Comparison of ENCODE assay signal across 8 mouse cellular contexts in genomic region chr4:135855080-135855479, GRCm38 (mm10). TPM values are rescaled to one million over a fixed set of nuclear protein-coding genes. Genes with fewer than 3 reads are reported as not detected.
DNase-seq lines count a peak whose midpoint lies in the region; ATAC-seq lines count a peak whose summit lies in the region.

No protein-coding gene starts in this region.

- peak; percentile 78 for DNase-seq in embryonic facial prominence, embryonic 14.5 days (ENCODE audit: low spot score)
- peak; percentile 66 for DNase-seq in limb, embryonic 11.5 days (ENCODE audit: low spot score)
- no peak for DNase-seq in gastrocnemius, postnatal 4 days (ENCODE audit: low spot score in 2 of 2)
- no peak for DNase-seq in c-Kit-positive CD71-positive TER-119-positive erythroid progenitor cells, embryonic 14.5 days (ENCODE audit: low spot score)

- peak overlapping the region; percentile 96 for H3K4me2 ChIP-seq in embryonic facial prominence, embryonic 14.5 days (ENCODE audit: low read depth, low read length)
- H3K4me2 ChIP-seq in limb, embryonic 11.5 days (ENCODE audit: low read depth, severe bottlenecking): peak overlapping the region; percentile 86
- peak overlapping the region; percentile 84 for H3K4me2 ChIP-seq in neural tube, embryonic 15.5 days

- 5% methylated on average over 6 of the region's 6 CpGs for WGBS in embryonic facial prominence, embryonic 14.5 days
- 12% methylated on average over 6 of the region's 6 CpGs for WGBS in limb, embryonic 11.5 days
- WGBS in neural tube, embryonic 15.5 days: 6% methylated on average over 6 of the region's 6 CpGs

- H3K27me3 ChIP-seq in erythroblast, embryonic 14.5 days (ENCODE audit: control insufficient read depth): no peaks in the 10 kb centered on the region
- no peaks in the 10 kb centered on the region for H3K27me3 ChIP-seq in embryonic facial prominence, embryonic 14.5 days (replicated peaks; ENCODE audit: control insufficient read depth, insufficient read depth, low read length)
- H3K27me3 ChIP-seq in limb, embryonic 11.5 days (ENCODE audit: control insufficient read depth, insufficient read depth, low read length): no peaks in the 10 kb centered on the region
- no peaks in the 10 kb centered on the region for H3K27me3 ChIP-seq in neural tube, embryonic 15.5 days (replicated peaks)

- peaks cover 39% of the 10 kb centered on the region for H3K36me3 ChIP-seq in erythroblast, embryonic 14.5 days (ENCODE audit: control insufficient read depth)
- H3K36me3 ChIP-seq in embryonic facial prominence, embryonic 14.5 days (ENCODE audit: control insufficient read depth, insufficient read depth, low read length): peaks cover 6% of the 10 kb centered on the region; the same call in 1 of the 2 replicates
- H3K36me3 ChIP-seq in limb, embryonic 11.5 days (ENCODE audit: control insufficient read depth, insufficient read depth, low read length): no peaks in the 10 kb centered on the region
- no peaks in the 10 kb centered on the region for H3K36me3 ChIP-seq in neural tube, embryonic 15.5 days

- H3K9me3 ChIP-seq in erythroblast, embryonic 14.5 days (ENCODE audit: control insufficient read depth, low read length): no peaks in the 10 kb centered on the region
- no peaks in the 10 kb centered on the region for H3K9me3 ChIP-seq in embryonic facial prominence, embryonic 14.5 days (ENCODE audit: control insufficient read depth, low read length)
- H3K9me3 ChIP-seq in limb, embryonic 11.5 days (ENCODE audit: control insufficient read depth, low read length): no peaks in the 10 kb centered on the region
- H3K9me3 ChIP-seq in neural tube, embryonic 15.5 days (replicated peaks): no peaks in the 10 kb centered on the region

- no peak for ATAC-seq in erythroblast, adult 5-6 weeks (replicated peaks; ENCODE audit: low FRiP score, poor library complexity, severe bottlenecking)
- peak; percentile 3 for ATAC-seq in CD4-positive, CD25-positive, alpha-beta regulatory T cell, adult 4 months
- ATAC-seq in embryonic facial prominence, embryonic 14.5 days (ENCODE audit: low read depth): peak; percentile 6; the same call in 1 of the 2 replicates
- no peak for ATAC-seq in limb, embryonic 11.5 days (ENCODE audit: insufficient number of reproducible peaks, low FRiP score, low TSS enrichment, low read depth)
- peak; percentile 6 for ATAC-seq in neural tube, embryonic 15.5 days (ENCODE audit: low FRiP score)

- peak overlapping the region; percentile 98 for H3K9ac ChIP-seq in embryonic facial prominence, embryonic 14.5 days (ENCODE audit: low read depth, low read length)
- H3K9ac ChIP-seq in limb, embryonic 11.5 days (ENCODE audit: low read length): peak overlapping the region; percentile 99
- H3K9ac ChIP-seq in neural tube, embryonic 15.5 days (replicated peaks): peak overlapping the region; percentile 79

- H3K4me1 ChIP-seq in erythroblast, embryonic 14.5 days (ENCODE audit: control insufficient read depth): peaks cover 84% of the 10 kb centered on the region
- H3K4me1 ChIP-seq in embryonic facial prominence, embryonic 14.5 days (ENCODE audit: control insufficient read depth, insufficient read depth, low read length): peaks cover 29% of the 10 kb centered on the region
- H3K4me1 ChIP-seq in limb, embryonic 11.5 days (ENCODE audit: control insufficient read depth, insufficient read depth, low read length): 0 out of 2 replicates have a peak, but pooled peaks cover 3% of the 10 kb centered on the region
- H3K4me1 ChIP-seq in neural tube, embryonic 15.5 days: peaks cover 50% of the 10 kb centered on the region

- peak overlapping the region; percentile 74 for H3K4me3 ChIP-seq in erythroblast, embryonic 14.5 days (replicated peaks)
- H3K4me3 ChIP-seq in embryonic facial prominence, embryonic 14.5 days (ENCODE audit: low read depth, low read length): peak overlapping the region; percentile 92
- H3K4me3 ChIP-seq in limb, embryonic 11.5 days (ENCODE audit: low read depth, low read length): peak overlapping the region; percentile 72
- H3K4me3 ChIP-seq in neural tube, embryonic 15.5 days (replicated peaks): peak overlapping the region; percentile 77

- peak overlapping the region; percentile 97 for H3K27ac ChIP-seq in embryonic facial prominence, embryonic 14.5 days (replicated peaks; ENCODE audit: low read depth, low read length)
- peak overlapping the region; percentile 99 for H3K27ac ChIP-seq in limb, embryonic 11.5 days (replicated peaks; ENCODE audit: low read depth, low read length)
- H3K27ac ChIP-seq in neural tube, embryonic 15.5 days (replicated peaks): peak overlapping the region; percentile 98

RNA-seq across cellular contexts. Expression of gene Srsf10, which starts 0.5 kb away (rescaled TPM):
- 21.7 and 28.6 TPM in 2 replicates for polyA plus RNA-seq in erythroblast, embryonic 14.5 days (2012)
- total RNA-seq in erythroblast, adult 5-6 weeks (2015; ENCODE audit: low replicate concordance): 116 and 151 TPM in 2 replicates
- total RNA-seq in erythroblast, adult 5-6 weeks (2017; ENCODE audit: low replicate concordance): 176 and 297 TPM in 2 replicates
- 100 to 1,000 TPM; 195 to 208 TPM for polyA plus RNA-seq in CD4-positive, CD25-positive, alpha-beta regulatory T cell, adult 4 months (2017; shearing (Covaris generic))
- polyA plus RNA-seq in embryonic facial prominence, embryonic 14.5 days (2014; fragmentation: Nextera tagmentation; extraction: Ambion mirVana): 212 and 235 TPM in 2 replicates
- polyA plus RNA-seq in limb, embryonic 11.5 days (2014; fragmentation: Nextera tagmentation; extraction: Ambion mirVana): 435 and 442 TPM in 2 replicates
- 157 and 178 TPM in 2 replicates for polyA plus RNA-seq in neural tube, embryonic 15.5 days (2015; fragmentation: Nextera tagmentation; extraction: Ambion mirVana)
- 10 to 100 TPM; 61.0 to 86.0 TPM for total RNA-seq in gastrocnemius, postnatal 4 days (2021)

RNA-seq across cellular contexts. Expression of gene Pnrc2, which starts 18.6 kb away (rescaled TPM):
- 0.66 and 1.0 TPM in 2 replicates for polyA plus RNA-seq in erythroblast, embryonic 14.5 days (2012)
- total RNA-seq in erythroblast, adult 5-6 weeks (2015; ENCODE audit: low replicate concordance): 81.7 and 106 TPM in 2 replicates
- 106 and 135 TPM in 2 replicates for total RNA-seq in erythroblast, adult 5-6 weeks (2017; ENCODE audit: low replicate concordance)
- polyA plus RNA-seq in CD4-positive, CD25-positive, alpha-beta regulatory T cell, adult 4 months (2017; shearing (Covaris generic)): 100 to 1,000 TPM; 206 to 221 TPM
- 158 and 162 TPM in 2 replicates for polyA plus RNA-seq in embryonic facial prominence, embryonic 14.5 days (2014; fragmentation: Nextera tagmentation; extraction: Ambion mirVana)
- 232 and 234 TPM in 2 replicates for polyA plus RNA-seq in limb, embryonic 11.5 days (2014; fragmentation: Nextera tagmentation; extraction: Ambion mirVana)
- 82.1 and 114 TPM in 2 replicates for polyA plus RNA-seq in neural tube, embryonic 15.5 days (2015; fragmentation: Nextera tagmentation; extraction: Ambion mirVana)
- total RNA-seq in gastrocnemius, postnatal 4 days (2021): 10 to 100 TPM; 76.6 to 91.3 TPM

RNA-seq across cellular contexts. Expression of gene Cnr2, which starts 40.1 kb away (rescaled TPM):
- 0.02 TPM in 1 of 2 replicates, not detected in the other for polyA plus RNA-seq in erythroblast, embryonic 14.5 days (2012)
- total RNA-seq in erythroblast, adult 5-6 weeks (2015; ENCODE audit: low replicate concordance): 2.9 and 5.2 TPM in 2 replicates
- total RNA-seq in erythroblast, adult 5-6 weeks (2017; ENCODE audit: low replicate concordance): 3.6 and 4.1 TPM in 2 replicates
- polyA plus RNA-seq in CD4-positive, CD25-positive, alpha-beta regulatory T cell, adult 4 months (2017; shearing (Covaris generic)): 10 to 100 TPM in 1 of 2 experiments, 1 to 10 TPM in 1; 7.5 to 17.0 TPM
- polyA plus RNA-seq in embryonic facial prominence, embryonic 14.5 days (2014; fragmentation: Nextera tagmentation; extraction: Ambion mirVana): 0.69 and 1.1 TPM in 2 replicates
- polyA plus RNA-seq in limb, embryonic 11.5 days (2014; fragmentation: Nextera tagmentation; extraction: Ambion mirVana): 0.23 and 0.51 TPM in 2 replicates
- polyA plus RNA-seq in neural tube, embryonic 15.5 days (2015; fragmentation: Nextera tagmentation; extraction: Ambion mirVana): 0.10 and 0.50 TPM in 2 replicates
- total RNA-seq in gastrocnemius, postnatal 4 days (2021): under 1 TPM; 0.65 to 0.78 TPM

Comparison
In these comparisons a context has a peak if more than half of its experiments do, and no peak if none do; other contexts are left out.
1. ATAC-seq: peak in CD4-positive, CD25-positive, alpha-beta regulatory T cell, adult 4 months (single experiment), embryonic facial prominence, embryonic 14.5 days (single experiment) and neural tube, embryonic 15.5 days (single experiment); none in erythroblast, adult 5-6 weeks (single experiment) and limb, embryonic 11.5 days (single experiment).
2. DNase-seq: peak in embryonic facial prominence, embryonic 14.5 days (single experiment) and limb, embryonic 11.5 days (single experiment); none in gastrocnemius, postnatal 4 days (0 of 2) and c-Kit-positive CD71-positive TER-119-positive erythroid progenitor cells, embryonic 14.5 days (single experiment).
3. RNA of gene Pnrc2, which starts 18.6 kb away (polyA plus RNA-seq): 232 to 234 TPM in limb, embryonic 11.5 days, 206 to 221 TPM in CD4-positive, CD25-positive, alpha-beta regulatory T cell, adult 4 months, 158 to 162 TPM in embryonic facial prominence, embryonic 14.5 days and 82.1 to 114 TPM in neural tube, embryonic 15.5 days; 0.66 to 1.0 TPM in erythroblast, embryonic 14.5 days; every median in the first group is over 10 times any median in the second.
4. Peak in every context shown above with its lines, with median percentiles within 50 percentile points of each other: H3K4me3 ChIP-seq, H3K27ac ChIP-seq, H3K4me2 ChIP-seq and H3K9ac ChIP-seq.